Mouse (Mus musculus) stomach, embryonic 14.5 days (tissue): ENCODE results near the gene Olfm3. TPM values are rescaled to one million over a fixed set of nuclear protein-coding genes. Genes with fewer than 3 reads are reported as not detected.
A peak's percentile ranks its signal among the peaks of the same experiment; 100 is the strongest.

Source experiments
- ATAC-seq: fragments of 200-750 bp; cut with Nextera tagmentation; 2 replicates; pipeline ENCODE4 v1.8.0; 2017; ENCODE audit warnings: low read depth, moderate TSS enrichment; ENCODE audit not compliant: insufficient number of reproducible peaks, insufficient read depth, low FRiP score
- H3K27ac ChIP-seq: fragments of 300-500 bp; sonication (generic); 2 replicates; pipeline ENCODE4 v1.5.1; 2014; ENCODE audit warnings: mild to moderate bottlenecking, low read length, moderate library complexity, mixed read lengths
- H3K27me3 ChIP-seq: fragments of 300-500 bp; sonication (generic); 2 replicates; pipeline ENCODE4 v1.6.1; 2014; ENCODE audit warnings: low read length, control low read depth, mixed read lengths; ENCODE audit not compliant: control insufficient read depth, insufficient read depth
- H3K36me3 ChIP-seq: fragments of 300-500 bp; sonication (generic); 2 replicates; pipeline ENCODE4 v1.6.1; 2014; ENCODE audit warnings: mild to moderate bottlenecking, control low read depth, low read length, moderate library complexity, mixed read lengths; ENCODE audit not compliant: control insufficient read depth, insufficient read depth
- H3K4me1 ChIP-seq: fragments of 300-500 bp; sonication (generic); 2 replicates; pipeline ENCODE4 v1.6.1; 2014; ENCODE audit warnings: low read length, control low read depth, mixed read lengths; ENCODE audit not compliant: control insufficient read depth, insufficient read depth
- H3K4me2 ChIP-seq: fragments of 300-500 bp; sonication (generic); replicated peaks from 2 replicates; pipeline ENCODE4 v1.6.1; 2014; ENCODE audit warnings: low read depth, low read length, control low read depth
- H3K4me3 ChIP-seq: fragments of 300-500 bp; sonication (generic); 2 replicates; pipeline ENCODE4 v1.5.1; 2014; ENCODE audit warnings: low read depth, low read length, control low read depth
- H3K9ac ChIP-seq: fragments of 300-500 bp; sonication (generic); replicated peaks from 2 replicates; pipeline ENCODE4 v1.6.1; 2014; ENCODE audit warnings: low read depth, mild to moderate bottlenecking, control low read depth, low read length, moderate library complexity, mixed read lengths
- H3K9me3 ChIP-seq: fragments of 300-500 bp; sonication (generic); 2 replicates; pipeline ENCODE4 v1.6.1; 2016; ENCODE audit warnings: low read depth, low read length, control low read depth; ENCODE audit not compliant: control insufficient read depth
- WGBS: fragments of 180-500 bp; shearing (Covaris S2); extraction: QIAGEN DNeasy Blood & Tissue Kit; methylation state at CpG from one replicate; pipeline ENCODE4 v1.1.7; 2014; 5-methylcytosine and 5-hydroxymethylcytosine counted together
- polyA plus RNA-seq: library from polyadenylated mRNA; unstranded; fragments of >200 nt; fragmentation: Nextera tagmentation; extraction: Ambion mirVana; gene quantifications from 2 replicates; pipeline ENCODE4 v1.2.1, GENCODE M21; 2014

Gene Olfm3
- polyA plus RNA-seq, result 0.28 and 0.30 TPM in 2 replicates

GRCm38 (mm10) chr3:114903924-114904438, at the start of gene Olfm3:
Gene Olfm3, plus strand, starts transcription at chr3:114904078.
- no peak for ATAC-seq
- no peaks in the 10 kb centered on the region for H3K4me1 ChIP-seq
- H3K27ac ChIP-seq, result no peak within 1 kb of the TSS
- H3K9me3 ChIP-seq, result no peaks in the 10 kb centered on the region
- 8% methylated on average over 21 of the region's 21 CpGs for WGBS
- H3K4me3 ChIP-seq, result no peak within 1 kb of the TSS
- H3K27me3 ChIP-seq, result no peaks in the 10 kb centered on the region
- H3K36me3 ChIP-seq, result no peaks in the 10 kb centered on the region
- no peak within 1 kb of the TSS for H3K9ac ChIP-seq
- peak within 1 kb of the TSS; percentile 21; the same call in 1 of the 2 replicates for H3K4me2 ChIP-seq

GRCm38 (mm10) chr3:114889764-114890163, 14.1 kb upstream of the Olfm3 start:
- H3K9me3 ChIP-seq, result no peaks in the 10 kb centered on the region
- H3K27ac ChIP-seq, result no peak overlapping the region
- no peaks in the 10 kb centered on the region for H3K27me3 ChIP-seq
- no peak overlapping the region for H3K9ac ChIP-seq
- H3K4me3 ChIP-seq, result no peak overlapping the region
- no peak overlapping the region for H3K4me2 ChIP-seq
- H3K4me1 ChIP-seq, result no peaks in the 10 kb centered on the region
- no peaks in the 10 kb centered on the region for H3K36me3 ChIP-seq
- ATAC-seq, result no peak
- 82% methylated on average over 3 of the region's 3 CpGs for WGBS

GRCm38 (mm10) chr3:114904633-114905423, 950 bp downstream of the Olfm3 start:
- Histone ChIP-seq H3K36me3 (no peaks in the 10 kb centered on the region), H3K9ac (no peak overlapping the region), H3K27ac (no peak overlapping the region), H3K27me3 (no peaks in the 10 kb centered on the region), H3K4me2 (peak overlapping the region; percentile 21; the same call in 1 of the 2 replicates), H3K9me3 (no peaks in the 10 kb centered on the region), H3K4me3 (no peak overlapping the region), H3K4me1 (no peaks in the 10 kb centered on the region)
- WGBS, result 21% methylated on average over 16 of the region's 16 CpGs
- no peak for ATAC-seq

DNA sequence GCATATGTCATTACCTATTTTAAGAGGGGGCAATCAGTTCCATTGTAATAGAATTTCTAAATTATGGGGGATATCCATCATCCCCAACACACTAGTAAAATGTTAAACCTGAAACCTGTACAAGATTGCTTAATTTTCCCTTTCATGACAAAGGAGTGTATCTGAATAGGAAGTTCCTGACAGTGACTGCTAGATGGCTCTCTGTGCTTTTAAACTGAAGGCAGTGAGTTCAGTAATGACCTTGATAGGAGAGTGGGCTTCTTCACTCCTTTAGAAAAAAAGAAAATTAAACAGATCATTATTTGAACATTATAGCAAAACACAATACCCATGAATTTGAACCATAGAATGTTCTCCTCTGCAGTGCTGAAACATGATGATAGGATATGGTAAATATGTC, 3.7 kb downstream of the Olfm3 start:
- no peaks in the 10 kb centered on the region for H3K9me3 ChIP-seq
- no peak overlapping the region for H3K4me3 ChIP-seq
- no peaks in the 10 kb centered on the region for H3K36me3 ChIP-seq
- H3K4me2 ChIP-seq, result no peak overlapping the region
- H3K27me3 ChIP-seq, result no peaks in the 10 kb centered on the region
- H3K9ac ChIP-seq, result no peak overlapping the region
- no peak overlapping the region for H3K27ac ChIP-seq
- no peak for ATAC-seq
- H3K4me1 ChIP-seq, result no peaks in the 10 kb centered on the region

DNA sequence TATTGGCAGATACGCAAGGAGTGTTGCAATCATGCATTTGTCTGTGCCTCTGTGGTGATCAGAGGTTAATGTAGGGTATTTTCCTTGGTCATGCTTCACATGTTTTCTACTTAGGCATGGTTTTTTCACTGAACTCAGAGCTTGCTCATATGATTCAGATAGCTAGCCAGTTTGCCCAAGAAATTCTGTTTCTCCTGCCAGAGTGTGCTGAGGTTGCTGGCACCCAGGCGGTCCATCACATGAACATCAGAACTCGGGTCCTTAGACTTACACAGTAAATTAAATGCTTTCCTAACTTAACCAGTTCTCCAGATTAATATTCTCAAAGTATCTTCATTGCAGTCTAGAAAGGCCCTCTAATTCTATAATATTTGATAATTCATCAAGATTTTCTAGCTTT, 5.0 kb downstream of the Olfm3 start:
- H3K36me3 ChIP-seq, result no peaks in the 10 kb centered on the region
- 82% methylated on average over 3 of the region's 3 CpGs for WGBS
- H3K4me1 ChIP-seq, result no peaks in the 10 kb centered on the region
- no peaks in the 10 kb centered on the region for H3K27me3 ChIP-seq
- no peaks in the 10 kb centered on the region for H3K9me3 ChIP-seq
- H3K4me2 ChIP-seq, result no peak overlapping the region
- H3K4me3 ChIP-seq, result no peak overlapping the region
- H3K9ac ChIP-seq, result no peak overlapping the region
- ATAC-seq, result no peak
- H3K27ac ChIP-seq, result no peak overlapping the region

GRCm38 (mm10) chr3:114920102-114920501, 16.2 kb downstream of the Olfm3 start:
- Histone ChIP-seq H3K27ac (no peak overlapping the region), H3K4me2 (no peak overlapping the region), H3K27me3 (no peaks in the 10 kb centered on the region), H3K9ac (no peak overlapping the region), H3K36me3 (no peaks in the 10 kb centered on the region), H3K4me3 (no peak overlapping the region), H3K9me3 (no peaks in the 10 kb centered on the region), H3K4me1 (no peaks in the 10 kb centered on the region)
- no peak for ATAC-seq
- WGBS, result 91% methylated on average over 3 of the region's 3 CpGs

- Histone ChIP-seq H3K27ac (no peak overlapping the region), H3K36me3 (no peaks in the 10 kb centered on the region), H3K27me3 (no peaks in the 10 kb centered on the region), H3K9me3 (no peaks in the 10 kb centered on the region), H3K9ac (no peak overlapping the region), H3K4me1 (no peaks in the 10 kb centered on the region), H3K4me2 (no peak overlapping the region), H3K4me3 (no peak overlapping the region)
- 74% methylated on average over 4 of the region's 4 CpGs for whole genome bisulfite sequencing
- ATAC-seq, result no peak
Observed at GRCm38 (mm10) chr3:114929605-114930004, 25.7 kb downstream of the Olfm3 start.

- H3K27me3 ChIP-seq, result no peaks in the 10 kb centered on the region
- WGBS, result 73% methylated on average over 2 of the region's 2 CpGs
- no peak overlapping the region for H3K9ac ChIP-seq
- no peak for ATAC-seq
- no peak overlapping the region for H3K4me3 ChIP-seq
- no peaks in the 10 kb centered on the region for H3K36me3 ChIP-seq
- no peak overlapping the region for H3K27ac ChIP-seq
- no peak overlapping the region for H3K4me2 ChIP-seq
- H3K9me3 ChIP-seq, result no peaks in the 10 kb centered on the region
- no peaks in the 10 kb centered on the region for H3K4me1 ChIP-seq
Observed at GRCm38 (mm10) chr3:114930336-114930735, 26.5 kb downstream of the Olfm3 start.
